ENCODE assay signal across 7 mouse cellular contexts in genomic region chr12:112328809-112329575, GRCm38 (mm10).
DNase-seq lines count a peak whose midpoint lies in the region; ATAC-seq lines count a peak whose summit lies in the region.

No protein-coding gene starts in this region.

- 34% methylated on average over 8 of the region's 8 CpGs for WGBS in forebrain, embryonic 10.5 days
- WGBS in limb, embryonic 13.5 days, result 44% methylated on average over 8 of the region's 8 CpGs

- no peaks in the 10 kb centered on the region for H3K9me3 ChIP-seq in forebrain, embryonic 10.5 days
- no peaks in the 10 kb centered on the region for H3K9me3 ChIP-seq in limb, embryonic 13.5 days

- peak overlapping the region; percentile 84 for H3K27ac ChIP-seq in forebrain, embryonic 10.5 days
- H3K27ac ChIP-seq in limb, embryonic 13.5 days, result no peak overlapping the region

- H3K4me2 ChIP-seq in limb, embryonic 13.5 days (replicated peaks), result peak overlapping the region; percentile 33; the same call in 1 of the 2 replicates

- ATAC-seq in limb, embryonic 13.5 days (ENCODE audit: low FRiP score, low read depth), result no peak

- H3K9ac ChIP-seq in limb, embryonic 13.5 days, result peak overlapping the region; percentile 13; the same call in 1 of the 2 replicates

- intact Hi-C loops in gastrocnemius, postnatal 14 days (cut with DNase I; ENCODE audit: low total_unique reads), result no loop called here

- H3K4me1 ChIP-seq in forebrain, embryonic 10.5 days, result peaks cover 77% of the 10 kb centered on the region
- H3K4me1 ChIP-seq in limb, embryonic 13.5 days, result peaks cover 62% of the 10 kb centered on the region

- peak overlapping the region; percentile 21; the same call in 1 of the 2 replicates for H3K4me3 ChIP-seq in forebrain, embryonic 10.5 days
- no peak overlapping the region for H3K4me3 ChIP-seq in limb, embryonic 13.5 days

- no peaks in the 10 kb centered on the region for H3K36me3 ChIP-seq in forebrain, embryonic 10.5 days (replicated peaks)
- H3K36me3 ChIP-seq in limb, embryonic 13.5 days, result no peaks in the 10 kb centered on the region

- peaks cover 33% of the 10 kb centered on the region for H3K27me3 ChIP-seq in forebrain, embryonic 10.5 days (ENCODE audit: poor library complexity, severe bottlenecking)
- H3K27me3 ChIP-seq in limb, embryonic 13.5 days, result peaks cover 4% of the 10 kb centered on the region; the same call in 1 of the 2 replicates

- DNase-seq in lung, postnatal 10 days, result peak; percentile 32
- no peak for DNase-seq in lung, postnatal 25 days (ENCODE audit: low spot score)
- DNase-seq in forebrain, embryonic 10.5 days (ENCODE audit: extremely low spot score, low spot score), result peak; percentile 34
- no peak for DNase-seq in ovary, postnatal 36 days (ENCODE audit: low spot score)
- DNase-seq in layer of hippocampus, adult 11-12 months (ENCODE audit: low spot score), result no peak
- no peak for DNase-seq in gastrocnemius, postnatal 14 days

Comparison
In these comparisons a context has a peak if more than half of its experiments do, and no peak if none do; other contexts are left out.
1. DNase-seq: peak in lung, postnatal 10 days (single experiment) and forebrain, embryonic 10.5 days (single experiment); none in lung, postnatal 25 days (single experiment), ovary, postnatal 36 days (single experiment), layer of hippocampus, adult 11-12 months (single experiment) and gastrocnemius, postnatal 14 days (single experiment).